Mouse (Mus musculus) ES-Bruce4 (cell line): ENCODE measurements at regions not wholly inside any gene's neighbourhood (a gene's known extent, or its start where the extent isn't known, plus 50 kb on each side); places are given as distances from the start of the nearest gene placed in this dataset.

Experiments used
- H3K27ac ChIP-seq: 2 replicates; pipeline ENCODE4 v1.5.1; 2012; ENCODE audit warnings: low read length, inconsistent platforms; ENCODE audit not compliant: insufficient read depth
- H3K27me3 ChIP-seq: 2 replicates; pipeline ENCODE4 v1.6.1; 2012; ENCODE audit warnings: mild to moderate bottlenecking, low read length, inconsistent platforms; ENCODE audit not compliant: control insufficient read depth, poor library complexity, insufficient read depth, severe bottlenecking
- H3K36me3 ChIP-seq: 2 replicates; pipeline ENCODE4 v1.6.1; 2012; ENCODE audit warnings: inconsistent platforms, mild to moderate bottlenecking, low read length, moderate library complexity; ENCODE audit not compliant: control insufficient read depth, poor library complexity, insufficient read depth, severe bottlenecking
- H3K4me1 ChIP-seq: one replicate; pipeline ENCODE4 v1.8.1; 2011; ENCODE audit warnings: low read length; ENCODE audit not compliant: control insufficient read depth, insufficient read depth
- H3K4me3 ChIP-seq: 2 replicates; pipeline ENCODE4 v1.5.1; 2011; ENCODE audit warnings: low read depth, mild to moderate bottlenecking, low read length
- H3K9ac ChIP-seq: 2 replicates; pipeline ENCODE4 v1.6.1; 2012; ENCODE audit warnings: low read depth, mild to moderate bottlenecking, inconsistent platforms; ENCODE audit not compliant: poor library complexity, severe bottlenecking
- H3K9me3 ChIP-seq: replicated peaks from 2 replicates; pipeline ENCODE4 v1.6.1; 2012; ENCODE audit warnings: mild to moderate bottlenecking, low read length, inconsistent platforms; ENCODE audit not compliant: control insufficient read depth, poor library complexity, insufficient read depth, severe bottlenecking
- CTCF ChIP-seq: IDR thresholded peaks from one replicate; pipeline ENCODE4 v1.8.1; 2011; ENCODE audit warnings: low read depth, low read length
- EP300 ChIP-seq: IDR thresholded peaks from 2 replicates; pipeline ENCODE4 v1.6.1; 2011; ENCODE audit warnings: low read depth, low read length; ENCODE audit not compliant: insufficient read depth
- POLR2A ChIP-seq: IDR thresholded peaks from one replicate; pipeline ENCODE4 v1.8.1; 2011; ENCODE audit warnings: low read length; ENCODE audit not compliant: insufficient read depth

DNA sequence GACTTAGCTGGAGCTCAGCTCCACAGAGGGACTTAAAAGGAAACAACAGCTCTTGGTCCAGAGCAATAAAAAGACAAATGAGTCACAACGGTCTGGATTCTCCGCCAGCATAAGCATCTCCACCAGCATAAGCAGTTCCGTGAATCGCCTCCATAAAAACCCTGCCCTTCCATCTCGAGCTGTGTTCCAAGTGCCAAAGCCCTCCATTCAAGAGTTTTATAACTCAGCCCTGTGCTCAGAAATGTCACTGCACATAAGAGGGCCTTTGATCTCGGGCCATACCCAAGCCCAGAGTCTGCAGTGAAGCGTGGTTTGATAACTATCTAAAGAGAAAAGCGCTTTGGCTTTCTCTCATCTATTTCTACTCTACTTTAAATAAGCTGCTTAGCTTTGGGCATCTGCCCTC lies 70.8 kb upstream of the Akap13 start:
- H3K9me3 ChIP-seq = no peaks in the 10 kb centered on the region
- no peak overlapping the region for H3K9ac ChIP-seq
- H3K4me3 ChIP-seq = no peak overlapping the region
- TF ChIP-seq CTCF (no peak), POLR2A (no peak), EP300 (no peak)
- H3K36me3 ChIP-seq = no peaks in the 10 kb centered on the region
- no peaks in the 10 kb centered on the region for H3K27me3 ChIP-seq
- H3K27ac ChIP-seq = no peak overlapping the region
- H3K4me1 ChIP-seq = no peaks in the 10 kb centered on the region

DNA sequence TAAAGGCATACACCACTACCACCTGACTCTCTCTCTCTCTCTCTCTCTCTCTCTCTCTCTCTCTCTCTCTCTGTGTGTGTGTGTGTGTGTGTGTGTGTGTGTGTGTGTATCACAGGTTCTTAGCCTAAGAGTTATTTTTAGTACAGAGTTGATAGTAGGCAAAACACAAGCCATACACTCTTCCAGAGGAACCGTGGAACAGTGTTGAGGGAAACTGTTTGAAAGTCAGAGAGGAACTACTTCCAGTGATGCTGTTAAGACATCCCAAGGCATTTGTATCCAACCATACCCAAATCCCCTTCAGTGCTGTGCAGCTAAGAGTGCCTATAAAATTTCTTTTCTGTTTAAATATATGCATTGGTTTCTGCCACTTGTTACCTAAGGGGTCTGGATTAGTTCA lies 68.3 kb upstream of the Akap13 start:
- TF ChIP-seq EP300 = no peak
- no peak for TF ChIP-seq POLR2A
- TF ChIP-seq CTCF = no peak
- Histone ChIP-seq H3K36me3 (no peaks in the 10 kb centered on the region), H3K27me3 (no peaks in the 10 kb centered on the region), H3K27ac (no peak overlapping the region), H3K9me3 (no peaks in the 10 kb centered on the region), H3K9ac (no peak overlapping the region), H3K4me1 (no peaks in the 10 kb centered on the region), H3K4me3 (no peak overlapping the region)

DNA sequence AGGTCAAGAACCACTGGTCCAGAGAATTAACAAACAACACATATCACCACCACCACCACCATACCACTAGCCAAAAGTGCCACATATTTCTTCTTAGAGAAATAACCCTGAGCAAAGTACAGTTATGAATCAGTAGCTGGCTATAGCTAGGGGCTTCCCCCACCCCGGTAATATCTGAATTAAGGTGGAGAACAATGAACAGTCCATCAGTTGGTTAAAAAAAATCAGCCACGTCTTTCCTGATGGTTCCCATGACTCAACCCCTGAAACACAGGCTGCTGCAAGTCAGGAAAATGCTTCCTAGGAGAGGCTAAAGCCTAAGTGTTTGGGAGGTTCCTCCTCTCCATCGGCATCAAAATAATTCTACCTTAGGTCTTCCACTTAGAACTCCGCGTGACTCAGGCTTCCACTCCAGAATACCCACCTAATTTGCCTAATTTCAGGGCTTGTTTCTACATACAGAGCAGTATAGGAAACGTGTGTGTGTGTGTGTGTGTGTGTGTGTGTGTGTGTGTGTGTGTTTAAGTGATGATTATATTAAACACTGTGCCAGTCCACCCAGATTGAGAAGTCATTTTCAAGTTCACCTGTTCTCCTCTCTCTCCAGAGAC lies 67.4 kb upstream of the Akap13 start:
- Histone ChIP-seq H3K36me3 (no peaks in the 10 kb centered on the region), H3K27me3 (no peaks in the 10 kb centered on the region), H3K4me1 (no peaks in the 10 kb centered on the region), H3K9me3 (no peaks in the 10 kb centered on the region), H3K9ac (no peak overlapping the region), H3K4me3 (no peak overlapping the region), H3K27ac (no peak overlapping the region)
- TF ChIP-seq EP300 = no peak
- no peak for TF ChIP-seq CTCF
- TF ChIP-seq POLR2A = no peak

DNA sequence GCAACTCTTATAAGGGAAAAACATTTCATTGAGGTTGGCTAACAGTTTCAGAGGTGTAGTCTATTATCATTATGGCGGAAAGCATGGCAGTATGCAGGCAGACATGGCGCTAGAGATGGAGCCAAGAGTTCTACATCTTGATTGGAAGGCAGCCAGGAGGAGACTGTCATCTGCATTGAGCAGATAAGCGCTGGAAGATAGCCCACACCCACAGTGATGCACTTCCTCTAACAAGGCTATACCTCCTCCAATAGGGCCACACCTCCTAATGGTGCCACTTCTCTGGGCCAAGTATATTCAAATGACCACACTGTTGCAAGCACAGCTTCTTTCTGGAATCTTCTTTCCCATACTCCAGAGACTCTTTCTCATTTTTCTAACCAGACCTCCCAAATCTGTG lies 65.2 kb upstream of the Akap13 start:
- no peak overlapping the region for H3K4me3 ChIP-seq
- no peak for TF ChIP-seq EP300
- TF ChIP-seq POLR2A = no peak
- TF ChIP-seq CTCF = no peak
- H3K4me1 ChIP-seq = no peaks in the 10 kb centered on the region
- no peak overlapping the region for H3K27ac ChIP-seq
- H3K9ac ChIP-seq = no peak overlapping the region
- H3K27me3 ChIP-seq = no peaks in the 10 kb centered on the region
- H3K36me3 ChIP-seq = no peaks in the 10 kb centered on the region
- H3K9me3 ChIP-seq = no peaks in the 10 kb centered on the region

DNA sequence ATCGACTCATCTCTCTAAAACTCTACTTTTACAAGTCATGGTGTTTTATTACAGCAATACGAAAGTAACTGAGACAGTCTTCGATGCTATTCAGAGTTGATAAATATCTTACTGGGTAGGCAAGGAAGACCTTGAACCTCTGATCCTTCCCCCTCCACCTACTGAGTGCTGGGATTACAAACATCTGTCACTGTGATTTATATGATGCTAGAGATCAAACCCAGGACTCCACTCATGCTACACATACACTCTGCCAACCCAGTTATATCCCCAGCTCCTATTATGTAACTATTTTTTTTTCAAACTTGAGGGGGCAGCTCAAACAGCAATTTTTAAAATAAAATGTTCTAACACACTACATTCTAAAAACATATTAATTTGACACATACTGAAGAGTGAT lies 62.6 kb upstream of the Akap13 start:
- Histone ChIP-seq H3K4me3 (no peak overlapping the region), H3K27me3 (no peaks in the 10 kb centered on the region), H3K4me1 (peaks cover 2% of the 10 kb centered on the region), H3K9ac (no peak overlapping the region), H3K27ac (no peak overlapping the region), H3K9me3 (no peaks in the 10 kb centered on the region), H3K36me3 (no peaks in the 10 kb centered on the region)
- TF ChIP-seq POLR2A (no peak), CTCF (no peak), EP300 (no peak)

DNA sequence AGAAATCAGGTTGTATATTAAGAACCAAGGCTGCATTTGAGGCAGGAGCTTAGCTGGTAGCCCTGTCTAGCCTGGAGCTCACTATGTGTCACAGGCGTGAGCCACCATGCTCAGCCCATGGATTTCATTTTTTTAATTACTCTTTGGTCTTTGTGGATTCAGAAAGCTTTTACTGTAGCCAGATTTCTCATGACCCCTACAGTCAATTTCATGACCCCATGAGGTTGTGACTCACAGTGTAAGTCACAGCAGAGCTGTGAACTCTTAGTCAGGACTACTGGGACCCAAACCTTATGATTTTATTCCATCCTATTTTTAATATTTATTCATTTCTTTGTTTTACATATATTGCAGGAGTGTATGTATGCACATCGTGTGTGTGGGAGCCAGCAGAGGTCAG lies 61.9 kb upstream of the Akap13 start:
- no peaks in the 10 kb centered on the region for H3K27me3 ChIP-seq
- no peak for TF ChIP-seq CTCF
- H3K9me3 ChIP-seq = no peaks in the 10 kb centered on the region
- no peaks in the 10 kb centered on the region for H3K36me3 ChIP-seq
- peaks cover 2% of the 10 kb centered on the region for H3K4me1 ChIP-seq
- no peak overlapping the region for H3K9ac ChIP-seq
- H3K4me3 ChIP-seq = no peak overlapping the region
- no peak overlapping the region for H3K27ac ChIP-seq
